Mouse (Mus musculus) cerebellum, adult 2 months (tissue): Measurements from ENCODE around the gene Ccnjl.

Experiments
- CTCF ChIP-seq: fragments of 200-500 bp; IDR thresholded peaks from 2 replicates; pipeline ENCODE4 v1.5.1; 2011; ENCODE audit warnings: low read depth, mild to moderate bottlenecking, control low read depth, low read length, moderate library complexity, borderline replicate concordance; ENCODE audit not compliant: insufficient read depth
- POLR2A ChIP-seq: fragments of 200-500 bp; IDR thresholded peaks from 2 replicates; pipeline ENCODE4 v1.6.1; 2011; ENCODE audit warnings: low read length, control low read depth, borderline replicate concordance; ENCODE audit not compliant: insufficient read depth

DNA sequence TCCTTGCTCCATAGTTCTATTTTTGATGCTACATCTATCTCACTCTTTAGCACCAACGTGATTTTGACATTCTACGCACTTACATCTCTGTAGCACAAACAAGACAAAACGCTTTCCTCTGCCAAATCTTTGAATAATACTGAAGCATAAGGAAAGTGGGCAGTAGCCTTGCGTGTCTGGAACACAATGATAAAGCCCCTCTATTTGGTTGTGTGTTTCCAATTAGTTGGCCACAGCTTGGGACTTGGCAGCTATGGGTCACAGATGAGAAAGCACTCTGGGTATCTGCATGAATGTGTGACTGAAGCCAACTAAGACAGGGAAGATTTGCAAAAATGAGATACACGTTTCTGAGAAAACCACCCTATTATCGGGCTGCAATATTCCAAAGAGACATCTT, 20.6 kb upstream of the Ccnjl start:
- no peak for TF ChIP-seq CTCF
- no peak for TF ChIP-seq POLR2A
